ENCODE assay signal across 9 mouse cellular contexts in the genomic region with DNA sequence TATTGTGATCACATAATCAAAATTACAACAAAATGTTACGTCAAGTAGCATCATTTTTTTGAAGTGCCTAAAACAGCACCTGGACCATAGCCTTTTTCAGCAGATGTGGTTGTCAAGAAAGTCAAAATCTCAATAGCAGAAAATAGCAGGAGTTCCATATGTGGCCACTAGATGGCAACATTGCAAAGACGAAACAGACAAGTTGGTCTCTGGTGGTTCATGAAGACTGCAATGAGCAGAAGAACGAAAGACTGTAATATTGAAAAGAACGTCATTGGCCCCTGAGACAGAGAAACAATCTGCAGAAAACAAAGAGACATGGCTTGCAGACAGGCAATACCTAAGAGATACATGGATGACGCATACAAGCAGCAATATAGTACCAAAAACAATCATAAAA. TPM values are rescaled to one million over a fixed set of nuclear protein-coding genes. Genes with fewer than 3 reads are reported as not detected.
A peak's percentile ranks its signal among the peaks of the same experiment; 100 is the strongest.
DNase-seq lines count a peak whose midpoint lies in the region; ATAC-seq and TF ChIP-seq lines count a peak whose summit lies in the region.
"Had no signal": no experiment of that assay in that cellular context is flagged by ENCODE, and none has a peak within 500 bp of the region (broad histone marks: within the 10 kb centered on the region; RNA-seq: fewer than 3 reads in every experiment).

No protein-coding gene starts in this region.

- H3K27ac ChIP-seq in kidney, adult 2 months (ENCODE audit: insufficient read depth, low read depth, low read length) = no peak overlapping the region
- no peak overlapping the region for H3K27ac ChIP-seq in kidney, embryonic 15.5 days
- no peak overlapping the region for H3K27ac ChIP-seq in kidney, postnatal 0 days
- H3K27ac ChIP-seq in liver, postnatal 0 days (ENCODE audit: low read depth) = no peak overlapping the region
- H3K27ac ChIP-seq: macrophage had no signal

- no peak for TF ChIP-seq EP300 in liver, postnatal 0 days (IDR thresholded peaks at IDR 0.05; ENCODE audit: low read depth)

- H3K4me1 ChIP-seq in kidney, adult 2 months (ENCODE audit: control insufficient read depth, insufficient read depth, low read length) = no peaks in the 10 kb centered on the region
- no peaks in the 10 kb centered on the region for H3K4me1 ChIP-seq in kidney, embryonic 15.5 days
- no peaks in the 10 kb centered on the region for H3K4me1 ChIP-seq in kidney, postnatal 0 days (replicated peaks; ENCODE audit: insufficient read depth, low read length)
- H3K4me1 ChIP-seq in liver, postnatal 0 days (ENCODE audit: insufficient read depth) = no peaks in the 10 kb centered on the region

- no peak for TF ChIP-seq POLR2A in kidney, adult 2 months (IDR thresholded peaks at IDR 0.05; ENCODE audit: low read depth, low read length)

- no peaks in the 10 kb centered on the region for H3K36me3 ChIP-seq in kidney, adult 2 months (ENCODE audit: control insufficient read depth, insufficient read depth, low read length)
- H3K36me3 ChIP-seq in kidney, embryonic 15.5 days = no peaks in the 10 kb centered on the region
- H3K36me3 ChIP-seq in kidney, postnatal 0 days (ENCODE audit: insufficient read depth, low read length) = no peaks in the 10 kb centered on the region
- H3K36me3 ChIP-seq in liver, postnatal 0 days (replicated peaks; ENCODE audit: insufficient read depth, low read length) = no peaks in the 10 kb centered on the region

- 4% methylated on average over 5 of the region's 5 CpGs for WGBS in kidney, adult 2 months
- 17% methylated on average over 5 of the region's 5 CpGs for WGBS in kidney, embryonic 15.5 days
- WGBS in kidney, postnatal 0 days = 22% methylated on average over 5 of the region's 5 CpGs
- 12% methylated on average over 5 of the region's 5 CpGs for WGBS in liver, postnatal 0 days (ENCODE audit: insufficient replicate concordance)

- no peak overlapping the region for H3K9ac ChIP-seq in kidney, embryonic 15.5 days
- no peak overlapping the region for H3K9ac ChIP-seq in kidney, postnatal 0 days (ENCODE audit: low read depth, low read length)
- H3K9ac ChIP-seq in liver, postnatal 0 days (replicated peaks) = no peak overlapping the region

- H3K9me3 ChIP-seq in kidney, embryonic 15.5 days (replicated peaks) = no peaks in the 10 kb centered on the region
- no peaks in the 10 kb centered on the region for H3K9me3 ChIP-seq in kidney, postnatal 0 days (replicated peaks; ENCODE audit: low read length)
- no peaks in the 10 kb centered on the region for H3K9me3 ChIP-seq in liver, postnatal 0 days (ENCODE audit: low read length)

- no peak overlapping the region for H3K4me2 ChIP-seq in kidney, embryonic 15.5 days
- H3K4me2 ChIP-seq in kidney, postnatal 0 days (ENCODE audit: low read length) = no peak overlapping the region
- H3K4me2 ChIP-seq in liver, postnatal 0 days (ENCODE audit: low read depth, low read length) = no peak overlapping the region

- ATAC-seq in kidney, embryonic 15.5 days (replicated peaks; ENCODE audit: low FRiP score) = no peak
- no peak for ATAC-seq in kidney, postnatal 0 days (replicated peaks; ENCODE audit: low FRiP score, low read depth)
- ATAC-seq in liver, postnatal 0 days = no peak

- no peak overlapping the region for H3K4me3 ChIP-seq in kidney, adult 2 months (ENCODE audit: insufficient read depth, low read depth, low read length)
- no peak overlapping the region for H3K4me3 ChIP-seq in kidney, embryonic 15.5 days (replicated peaks)
- no peak overlapping the region for H3K4me3 ChIP-seq in kidney, postnatal 0 days (replicated peaks; ENCODE audit: low read depth, low read length)
- H3K4me3 ChIP-seq in liver, postnatal 0 days (ENCODE audit: low read depth, low read length) = no peak overlapping the region

- no peak for TF ChIP-seq CTCF in kidney, adult 2 months (conservative IDR thresholded peaks at IDR 0.05; ENCODE audit: insufficient read depth, insufficient read length, low read depth, low read length)
- TF ChIP-seq CTCF in kidney, postnatal 0 days (IDR thresholded peaks at IDR 0.05; ENCODE audit: low read depth) = peak; percentile 79
- peak; percentile 82 for TF ChIP-seq CTCF in liver, postnatal 0 days (IDR thresholded peaks at IDR 0.05; ENCODE audit: low read depth)

- peak; percentile 44 for DNase-seq in kidney, adult 2 months
- DNase-seq in adipocyte (ENCODE audit: low spot score) = peak; percentile 63
- peak; percentile 23 for DNase-seq in embryo, embryonic 11.5 days (ENCODE audit: low read depth, low spot score)
- peak; percentile 37 for DNase-seq in kidney, postnatal 0 days (ENCODE audit: low spot score)
- peak; percentile 19 for DNase-seq in liver, postnatal 0 days
- peak; percentile 14 for DNase-seq in right cerebral cortex, postnatal 14 days
- no peak for DNase-seq in urinary bladder, postnatal 36 days (ENCODE audit: low spot score in 2 of 2)

- no peaks in the 10 kb centered on the region for H3K27me3 ChIP-seq in kidney, adult 2 months (replicated peaks; ENCODE audit: control insufficient read depth, insufficient read depth, low read length)
- H3K27me3 ChIP-seq in kidney, embryonic 15.5 days = no peaks in the 10 kb centered on the region
- no peaks in the 10 kb centered on the region for H3K27me3 ChIP-seq in kidney, postnatal 0 days (ENCODE audit: insufficient read depth, low read length)
- H3K27me3 ChIP-seq in liver, postnatal 0 days (ENCODE audit: insufficient read depth, low read length) = no peaks in the 10 kb centered on the region

RNA-seq across cellular contexts. Expression of a gene that starts 42.1 kb away (rescaled TPM):
- polyA plus RNA-seq in kidney, adult 2 months (2012; rRNA removed) = not detected in 2 replicates
- polyA plus RNA-seq in kidney, embryonic 15.5 days (2015; fragmentation: Nextera tagmentation; extraction: Ambion mirVana) = not detected in 2 replicates
- not detected in 2 replicates for polyA plus RNA-seq in kidney, postnatal 0 days (2015; fragmentation: Nextera tagmentation; extraction: Ambion mirVana)
- not detected in 2 replicates for polyA plus RNA-seq in liver, postnatal 0 days (2015; fragmentation: Nextera tagmentation; extraction: Ambion mirVana)
- polyA plus RNA-seq: macrophage had no signal

Comparison
In these comparisons a context has a peak if more than half of its experiments do, and no peak if none do; other contexts are left out.
1. DNase-seq: peak in kidney, adult 2 months (single experiment), adipocyte (single experiment), embryo, embryonic 11.5 days (single experiment), kidney, postnatal 0 days (single experiment), liver, postnatal 0 days (single experiment) and right cerebral cortex, postnatal 14 days (single experiment); none in urinary bladder, postnatal 36 days (0 of 2).